Mouse (Mus musculus) neural tube, embryonic 11.5 days (tissue): Measurements from ENCODE around the gene Fam160b1. TPM values are rescaled to one million over a fixed set of nuclear protein-coding genes. Genes with fewer than 3 reads are reported as not detected.

ENCODE experiments used
- ATAC-seq: fragments of 200-750 bp; cut with Nextera tagmentation; 2 replicates; pipeline ENCODE4 v1.8.0; 2017; ENCODE audit warnings: moderate number of reproducible peaks, mild to moderate bottlenecking, moderate TSS enrichment, moderate library complexity; ENCODE audit not compliant: insufficient read depth, low FRiP score, low TSS enrichment
- DNase-seq: peaks from one replicate; pipeline ENCODE4 v3.0.0-alpha.2; 2015; ENCODE audit warnings: low spot score
- H3K27ac ChIP-seq: fragments of 300-500 bp; sonication (generic); 2 replicates; pipeline ENCODE4 v1.5.1; 2014; ENCODE audit warnings: low read depth, mild to moderate bottlenecking, low read length
- H3K27me3 ChIP-seq: fragments of 300-500 bp; sonication (generic); 2 replicates; pipeline ENCODE4 v1.6.1; 2014; ENCODE audit warnings: mild to moderate bottlenecking, low read length, mixed read lengths; ENCODE audit not compliant: control insufficient read depth, insufficient read depth
- H3K36me3 ChIP-seq: fragments of 300-500 bp; sonication (generic); 2 replicates; pipeline ENCODE4 v1.6.1; 2014; ENCODE audit warnings: mild to moderate bottlenecking, low read length, moderate library complexity, mixed read lengths; ENCODE audit not compliant: control insufficient read depth, insufficient read depth
- H3K4me1 ChIP-seq: fragments of 300-500 bp; sonication (generic); 2 replicates; pipeline ENCODE4 v1.6.1; 2014; ENCODE audit warnings: low read length, mixed read lengths; ENCODE audit not compliant: control insufficient read depth, insufficient read depth
- H3K4me2 ChIP-seq: fragments of 300-500 bp; sonication (generic); 2 replicates; pipeline ENCODE4 v1.6.1; 2014; ENCODE audit warnings: low read depth, mild to moderate bottlenecking, moderate library complexity
- H3K4me3 ChIP-seq: fragments of 300-500 bp; sonication (generic); 2 replicates; pipeline ENCODE4 v1.5.1; 2014; ENCODE audit warnings: low read depth, low read length
- H3K9ac ChIP-seq: fragments of 300-500 bp; sonication (generic); 2 replicates; pipeline ENCODE4 v1.6.1; 2014; ENCODE audit warnings: mild to moderate bottlenecking, low read length
- H3K9me3 ChIP-seq: fragments of 300-500 bp; sonication (generic); 2 replicates; pipeline ENCODE4 v1.6.1; 2016; ENCODE audit warnings: low read length; ENCODE audit not compliant: control insufficient read depth
- WGBS: fragments of 180-500 bp; shearing (Covaris S2); extraction: QIAGEN DNeasy Blood & Tissue Kit; methylation state at CpG from one replicate; pipeline ENCODE4 v1.1.7; 2014; 5-methylcytosine and 5-hydroxymethylcytosine counted together
- polyA plus RNA-seq: library from polyadenylated mRNA; unstranded; fragments of >200 nt; fragmentation: Nextera tagmentation; extraction: Ambion mirVana; gene quantifications from 2 replicates; pipeline ENCODE4 v1.2.1, GENCODE M21; 2014

The Fam160b1 gene
- polyA plus RNA-seq, 1 experiment from 2014 or later, result 17.7 TPM

- Histone ChIP-seq H3K4me3 (no peak overlapping the region), H3K4me2 (no peak overlapping the region), H3K9me3 (no peaks in the 10 kb centered on the region), H3K27me3 (no peaks in the 10 kb centered on the region), H3K4me1 (no peaks in the 10 kb centered on the region), H3K36me3 (peaks cover 4% of the 10 kb centered on the region), H3K27ac (no peak overlapping the region), H3K9ac (no peak overlapping the region)
- ATAC-seq, result no peak
- DNase-seq, result no peak
- 83% methylated on average over 6 of the region's 6 CpGs for WGBS
These were observed 33.0 kb downstream of the Fam160b1 start for GRCm38 (mm10) chr19:57393357-57393957.

GRCm38 (mm10) chr19:57396609-57397008, 36.1 kb downstream of the Fam160b1 start:
- no peak overlapping the region for H3K4me3 ChIP-seq
- no peak overlapping the region for H3K4me2 ChIP-seq
- no peaks in the 10 kb centered on the region for H3K9me3 ChIP-seq
- no peaks in the 10 kb centered on the region for H3K36me3 ChIP-seq
- no peaks in the 10 kb centered on the region for H3K4me1 ChIP-seq
- ATAC-seq, result no peak
- 81% methylated on average over 7 of the region's 7 CpGs for WGBS
- H3K27me3 ChIP-seq, result no peaks in the 10 kb centered on the region
- H3K27ac ChIP-seq, result no peak overlapping the region
- no peak overlapping the region for H3K9ac ChIP-seq
- DNase-seq, result no peak

GRCm38 (mm10) chr19:57402364-57402763, 41.9 kb downstream of the Fam160b1 start:
- Histone ChIP-seq H3K4me3 (no peak overlapping the region), H3K27ac (no peak overlapping the region), H3K9me3 (no peaks in the 10 kb centered on the region), H3K4me1 (no peaks in the 10 kb centered on the region), H3K36me3 (no peaks in the 10 kb centered on the region), H3K4me2 (no peak overlapping the region), H3K27me3 (no peaks in the 10 kb centered on the region), H3K9ac (no peak overlapping the region)
- 82% methylated on average over 6 of the region's 6 CpGs for WGBS
- ATAC-seq (no peak), DNase-seq (no peak)

GRCm38 (mm10) chr19:57403700-57404501, 43.4 kb downstream of the Fam160b1 start:
- Histone ChIP-seq H3K9me3 (no peaks in the 10 kb centered on the region), H3K27me3 (no peaks in the 10 kb centered on the region), H3K9ac (no peak overlapping the region), H3K27ac (no peak overlapping the region), H3K4me1 (no peaks in the 10 kb centered on the region), H3K4me2 (peak overlapping the region; percentile 22; the same call in 1 of the 2 replicates), H3K36me3 (no peaks in the 10 kb centered on the region), H3K4me3 (no peak overlapping the region)
- ATAC-seq (peak; percentile 38; the same call in 1 of the 2 replicates), DNase-seq (peak; percentile 86)
- WGBS, result 12% methylated on average over 24 of the region's 24 CpGs

DNA sequence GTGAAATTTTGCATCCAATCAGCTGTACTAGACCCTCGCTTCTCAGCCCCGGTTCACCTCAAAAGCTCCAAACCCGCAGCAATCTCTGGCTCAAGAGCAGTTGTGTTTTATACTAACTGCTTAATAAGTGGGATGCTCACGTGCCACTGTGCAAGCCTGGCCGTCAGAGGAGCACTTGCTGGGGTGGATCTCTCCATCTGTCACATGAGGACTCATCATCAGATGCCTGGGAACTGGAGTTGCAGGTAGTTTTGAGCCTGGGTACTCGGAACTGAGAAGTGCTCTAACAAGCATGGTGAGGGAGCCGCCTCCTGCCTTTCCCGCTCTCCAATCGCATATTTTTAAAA, 44.0 kb downstream of the Fam160b1 start:
- Histone ChIP-seq H3K4me1 (no peaks in the 10 kb centered on the region), H3K36me3 (no peaks in the 10 kb centered on the region), H3K4me2 (peak overlapping the region; percentile 22; the same call in 1 of the 2 replicates), H3K9ac (no peak overlapping the region), H3K4me3 (0 out of 2 replicates have a peak overlapping the region, but pooled peaks have one; percentile 8), H3K27ac (no peak overlapping the region), H3K27me3 (no peaks in the 10 kb centered on the region), H3K9me3 (no peaks in the 10 kb centered on the region)
- ATAC-seq, result no peak
- WGBS, result 8% methylated on average over 9 of the region's 9 CpGs
- no peak for DNase-seq

GRCm38 (mm10) chr19:57407947-57408346, 47.5 kb downstream of the Fam160b1 start:
- 92% methylated on average over 1 of the region's 1 CpGs for WGBS
- ATAC-seq (no peak), DNase-seq (no peak)
- Histone ChIP-seq H3K36me3 (no peaks in the 10 kb centered on the region), H3K9ac (no peak overlapping the region), H3K4me1 (peaks cover 6% of the 10 kb centered on the region; the same call in 1 of the 2 replicates), H3K4me2 (no peak overlapping the region), H3K27ac (no peak overlapping the region), H3K9me3 (no peaks in the 10 kb centered on the region), H3K4me3 (no peak overlapping the region), H3K27me3 (no peaks in the 10 kb centered on the region)

DNA sequence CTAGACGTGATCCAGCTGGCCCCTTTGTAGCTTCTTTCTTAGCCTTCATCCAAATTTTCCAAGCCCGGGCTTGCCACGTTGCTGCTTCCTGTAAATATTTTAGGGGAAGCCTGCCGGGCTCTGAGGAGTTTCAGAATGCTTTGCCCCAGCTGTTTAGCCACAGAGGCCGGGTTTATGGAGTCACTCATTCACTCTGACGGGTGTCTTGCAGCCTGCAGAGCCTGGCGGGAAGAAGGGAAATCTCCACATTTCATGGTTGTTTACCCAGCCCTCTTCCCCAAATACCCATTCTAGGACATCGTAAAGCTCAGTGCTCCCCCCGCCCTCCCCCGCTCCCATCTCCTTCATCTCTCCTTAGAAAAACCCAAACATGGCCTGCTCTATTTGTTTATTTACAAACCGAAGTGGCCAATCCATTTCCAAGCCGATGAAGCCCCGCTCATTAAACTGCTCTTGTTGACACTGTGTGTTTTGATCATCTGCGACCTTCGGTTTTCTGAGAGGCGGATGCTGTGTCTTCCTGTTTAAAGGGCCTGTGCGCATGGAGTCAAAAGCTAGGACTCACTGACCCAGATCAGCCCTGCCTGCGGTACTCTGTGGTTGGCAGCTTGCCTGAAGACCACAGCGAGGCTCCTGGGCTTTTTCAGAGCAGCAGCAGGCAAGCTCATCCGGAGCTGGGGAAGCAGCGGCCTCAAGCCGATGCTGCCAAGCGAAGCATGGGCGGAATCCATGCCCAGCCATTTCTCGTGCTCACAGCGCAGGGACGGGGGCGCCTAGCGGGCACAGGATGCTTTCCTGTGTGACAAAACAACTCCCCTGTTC, 51.1 kb downstream of the Fam160b1 start:
- Histone ChIP-seq H3K4me3 (no peak overlapping the region), H3K36me3 (no peaks in the 10 kb centered on the region), H3K9me3 (no peaks in the 10 kb centered on the region), H3K4me2 (peak overlapping the region; percentile 16; the same call in 1 of the 2 replicates), H3K27ac (peak overlapping the region; percentile 27; the same call in 1 of the 2 replicates), H3K9ac (peak overlapping the region; percentile 10; the same call in 1 of the 2 replicates), H3K27me3 (no peaks in the 10 kb centered on the region), H3K4me1 (peaks cover 6% of the 10 kb centered on the region; the same call in 1 of the 2 replicates)
- WGBS, result 37% methylated on average over 29 of the region's 29 CpGs
- DNase-seq (peak; percentile 43), ATAC-seq (no peak)

DNA sequence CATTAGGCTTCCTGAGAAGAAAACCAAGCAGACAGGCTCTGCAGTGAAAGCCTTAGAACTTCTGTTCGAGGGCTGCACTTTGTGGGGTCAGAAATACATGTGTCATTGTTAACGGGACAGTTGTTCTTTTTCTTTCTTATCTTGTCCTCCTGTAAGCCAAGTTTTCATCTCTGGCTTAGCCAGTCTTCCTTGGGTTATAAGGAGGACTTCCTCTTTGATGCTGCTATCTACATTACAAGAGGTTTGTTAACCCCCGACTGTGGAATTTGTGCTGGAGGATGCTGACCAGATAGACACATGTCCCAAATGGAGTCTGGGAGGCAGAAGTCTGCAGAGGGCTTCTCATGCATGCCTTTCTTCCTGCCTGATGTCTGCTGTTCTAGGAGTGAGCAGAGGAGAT, 52.7 kb downstream of the Fam160b1 start:
- Histone ChIP-seq H3K4me2 (no peak overlapping the region), H3K9me3 (no peaks in the 10 kb centered on the region), H3K27ac (no peak overlapping the region), H3K4me1 (peaks cover 6% of the 10 kb centered on the region), H3K36me3 (no peaks in the 10 kb centered on the region), H3K9ac (no peak overlapping the region), H3K27me3 (no peaks in the 10 kb centered on the region), H3K4me3 (no peak overlapping the region)
- DNase-seq (no peak), ATAC-seq (no peak)
- 87% methylated on average over 3 of the region's 3 CpGs for WGBS
